Mouse (Mus musculus) ES-Bruce4 (cell line): ENCODE results near the gene Dnah6.

ENCODE experiments used
- CTCF ChIP-seq: IDR thresholded peaks from one replicate; pipeline ENCODE4 v1.8.1; 2011; ENCODE audit warnings: low read depth, low read length
- EP300 ChIP-seq: IDR thresholded peaks from 2 replicates; pipeline ENCODE4 v1.6.1; 2011; ENCODE audit warnings: low read depth, low read length; ENCODE audit not compliant: insufficient read depth
- POLR2A ChIP-seq: IDR thresholded peaks from one replicate; pipeline ENCODE4 v1.8.1; 2011; ENCODE audit warnings: low read length; ENCODE audit not compliant: insufficient read depth

- no peak for TF ChIP-seq EP300
- TF ChIP-seq POLR2A = no peak
- no peak for TF ChIP-seq CTCF
Observed at GRCm38 (mm10) chr6:73209598-73209997, 11.9 kb downstream of the Dnah6 start.
